Mouse (Mus musculus) thymus, postnatal 36 days (tissue): ENCODE results near the gene Tiam1.

ENCODE experiments used
- DNase-seq, 2 experiments: peaks; one replicate each; pipeline ENCODE4 v3.0.0; 2022; ENCODE audit warnings: mixed read lengths in 2 of 2

The Tiam1 gene

DNA sequence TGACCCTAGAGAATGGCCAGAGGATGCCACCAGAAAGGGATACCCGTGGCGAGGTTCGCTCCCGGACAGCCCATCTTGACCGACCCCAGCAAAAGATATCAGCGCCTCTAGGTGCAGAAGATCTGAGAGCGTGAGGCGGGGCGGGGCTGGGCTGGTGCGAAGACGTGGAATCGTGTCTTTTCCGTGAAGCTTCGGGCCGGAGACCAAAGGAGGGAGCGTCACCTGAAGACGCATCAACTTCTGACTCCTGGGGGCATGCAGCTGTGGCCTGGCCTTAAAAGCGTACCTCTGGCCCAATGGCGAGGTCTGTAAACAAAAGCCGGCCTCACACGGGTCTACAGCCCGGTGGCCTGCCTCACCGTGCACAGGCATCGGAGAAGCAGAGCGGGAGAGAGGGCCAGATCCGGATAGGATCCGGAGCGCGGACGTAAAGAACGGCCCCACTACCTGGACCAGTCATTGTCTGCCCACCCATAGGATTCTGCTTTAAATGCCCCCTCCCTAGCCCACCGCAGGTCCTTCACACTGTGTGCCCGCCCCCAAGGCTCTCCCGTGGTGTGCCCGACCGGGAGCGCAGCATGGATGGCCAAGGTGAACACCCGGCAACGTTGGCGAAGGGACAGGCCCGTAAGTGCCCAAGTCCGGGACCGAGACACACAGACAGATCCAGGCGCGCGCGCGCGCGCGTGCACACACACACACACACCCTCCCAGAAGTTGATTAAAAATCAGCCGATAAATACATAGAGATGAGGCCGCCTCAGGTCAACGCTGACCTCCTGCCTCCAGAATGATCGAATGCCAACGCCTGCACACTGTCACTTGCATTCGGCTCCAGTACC lies 774 bp downstream of the Tiam1 start:
- peak; percentile 49 to 61 for DNase-seq

DNA sequence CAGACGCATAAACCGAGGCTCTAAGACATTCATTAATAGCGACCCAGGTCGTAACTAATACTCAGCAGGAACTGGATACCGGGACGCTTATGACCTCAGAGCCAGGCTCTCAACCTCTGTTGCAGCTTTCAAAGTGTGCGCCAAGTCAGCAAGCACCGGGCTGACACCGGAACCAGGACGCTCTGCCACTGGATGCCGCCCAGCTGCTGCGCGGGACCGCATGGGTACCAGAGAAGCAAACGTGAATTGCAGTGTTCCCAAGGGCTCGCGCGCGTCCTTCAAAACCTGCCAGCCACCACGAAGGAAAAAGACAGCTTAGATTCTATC lies 1.4 kb downstream of the Tiam1 start:
- DNase-seq: no peak

DNA sequence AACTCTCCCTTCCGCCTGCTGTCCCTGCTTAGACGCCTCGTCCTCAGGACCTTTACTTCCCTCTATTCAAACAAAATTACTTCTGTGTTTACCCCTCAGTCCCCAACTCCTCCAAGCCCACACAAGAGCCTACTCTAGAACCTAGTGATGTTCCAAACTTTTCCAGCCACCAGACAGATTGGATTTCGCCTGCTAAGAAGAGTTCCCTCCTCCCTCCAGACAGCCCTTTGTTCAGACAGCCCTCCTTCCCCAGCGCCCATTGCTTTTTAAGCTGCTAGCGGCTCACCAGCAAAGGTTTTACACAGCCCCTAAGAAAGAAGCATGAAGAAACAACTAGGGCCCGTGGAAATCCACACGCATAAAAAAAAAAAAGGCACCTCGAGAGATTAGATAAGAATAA lies 2.0 kb downstream of the Tiam1 start:
- no peak for DNase-seq

DNA sequence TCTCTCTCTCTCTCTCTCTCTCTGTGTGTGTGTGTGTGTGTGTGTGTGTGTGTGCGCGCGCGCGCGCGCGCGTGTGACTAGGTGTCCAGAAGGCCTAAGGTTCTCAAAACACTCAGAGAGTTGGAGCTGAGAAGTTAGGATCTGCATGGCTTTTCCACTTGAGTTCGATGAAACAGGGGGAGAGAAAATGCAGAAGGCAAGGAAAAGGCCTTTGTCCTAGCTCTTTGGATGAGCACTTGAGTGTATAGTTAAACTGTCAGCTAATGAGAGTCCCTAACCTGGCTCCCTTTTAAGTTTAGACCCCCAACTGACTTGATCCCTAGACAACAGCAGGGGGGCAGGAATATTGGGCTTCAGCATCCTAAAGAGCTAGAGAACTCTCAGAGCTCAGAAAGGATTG lies 3.0 kb downstream of the Tiam1 start:
- DNase-seq: no peak

GRCm38 (mm10) chr16:90139696-90140095 lies 3.9 kb downstream of the Tiam1 start:
- DNase-seq: no peak

- DNase-seq: peak; percentile 46 to 58
These were observed 5.4 kb downstream of the Tiam1 start for GRCm38 (mm10) chr16:90138151-90138550.

- DNase-seq: no peak
These were observed 6.4 kb downstream of the Tiam1 start for GRCm38 (mm10) chr16:90137175-90137574.

DNA sequence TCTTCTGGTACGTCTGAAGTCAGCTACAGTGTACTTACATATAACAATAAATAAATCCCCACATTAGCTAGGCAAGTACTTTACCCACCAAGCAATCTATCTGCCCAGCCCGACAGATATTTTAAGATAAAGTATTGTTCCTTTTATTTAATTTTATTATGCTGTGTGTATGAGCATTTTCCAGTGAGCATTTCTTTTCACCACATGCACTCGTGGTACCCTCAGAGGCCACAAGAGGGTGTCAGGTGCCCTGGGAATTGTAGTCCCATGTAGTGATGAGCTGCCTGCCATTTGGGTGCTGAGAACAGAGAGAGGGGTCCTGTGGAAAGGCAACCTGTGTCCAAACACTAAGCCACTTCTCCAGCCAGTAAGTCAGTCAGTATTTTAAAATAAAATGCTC lies 8.0 kb downstream of the Tiam1 start:
- DNase-seq: peak in 1 of 2 experiments; percentile 19

DNA sequence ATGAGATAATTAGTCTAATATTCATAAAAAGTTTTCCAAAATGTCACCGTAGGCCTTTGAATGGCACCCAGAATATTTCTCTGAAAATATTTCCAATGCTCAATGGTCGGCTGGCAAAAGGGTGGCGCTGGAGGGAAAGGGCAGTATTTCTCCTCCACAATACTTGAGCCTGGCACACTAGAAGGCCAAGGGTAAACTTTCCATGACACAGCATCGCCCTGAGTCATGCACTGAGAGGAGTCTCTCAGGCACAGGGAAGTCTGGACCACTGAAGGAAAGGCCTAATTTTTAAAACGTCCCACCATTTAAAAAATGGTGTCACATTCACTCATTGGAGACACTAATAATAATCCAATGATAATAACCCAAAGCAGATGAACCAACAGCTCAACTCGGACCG lies 9.2 kb downstream of the Tiam1 start:
- DNase-seq: no peak

DNA sequence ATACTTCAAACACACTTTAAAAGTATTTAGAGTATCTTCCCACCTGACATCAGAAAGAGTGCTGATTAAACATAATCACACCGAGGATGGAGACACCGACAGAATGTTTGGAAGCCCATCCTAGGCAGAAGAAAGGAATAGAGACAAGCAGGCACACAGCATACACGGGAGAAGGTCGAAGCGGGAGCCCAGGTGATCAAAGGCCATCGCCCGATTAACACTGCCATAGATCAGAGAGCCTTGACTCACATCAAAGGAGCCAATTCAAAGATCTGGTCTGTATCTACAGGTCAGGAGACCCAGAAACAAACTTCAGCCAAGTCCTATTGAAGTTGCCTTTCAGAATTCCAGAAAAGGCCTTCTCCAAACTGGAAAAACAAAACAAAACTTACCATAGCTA lies 10.8 kb downstream of the Tiam1 start:
- no peak for DNase-seq

DNA sequence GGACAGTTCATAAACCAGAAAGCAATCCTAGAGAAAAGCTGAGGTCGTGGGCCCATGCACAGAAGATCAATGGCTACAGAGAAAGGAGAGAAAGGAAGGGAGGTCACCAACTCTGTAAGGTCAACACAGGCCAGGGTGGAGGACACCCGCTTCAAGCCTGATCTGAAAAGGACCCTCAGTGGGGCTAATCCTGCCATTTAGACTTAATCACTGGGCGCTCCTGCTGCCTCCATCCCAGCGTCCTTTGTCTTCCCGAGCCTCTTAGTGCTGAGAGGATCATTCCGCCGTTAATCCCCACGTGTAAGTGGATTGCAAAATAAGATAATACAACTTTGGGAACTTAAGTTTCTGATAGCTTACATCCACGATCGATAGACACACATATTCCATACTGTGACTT lies 11.2 kb downstream of the Tiam1 start:
- no peak for DNase-seq

GRCm38 (mm10) chr16:90128817-90129587 lies 14.6 kb downstream of the Tiam1 start:
- no peak for DNase-seq

GRCm38 (mm10) chr16:90128361-90128760 lies 15.2 kb downstream of the Tiam1 start:
- no peak for DNase-seq

DNA sequence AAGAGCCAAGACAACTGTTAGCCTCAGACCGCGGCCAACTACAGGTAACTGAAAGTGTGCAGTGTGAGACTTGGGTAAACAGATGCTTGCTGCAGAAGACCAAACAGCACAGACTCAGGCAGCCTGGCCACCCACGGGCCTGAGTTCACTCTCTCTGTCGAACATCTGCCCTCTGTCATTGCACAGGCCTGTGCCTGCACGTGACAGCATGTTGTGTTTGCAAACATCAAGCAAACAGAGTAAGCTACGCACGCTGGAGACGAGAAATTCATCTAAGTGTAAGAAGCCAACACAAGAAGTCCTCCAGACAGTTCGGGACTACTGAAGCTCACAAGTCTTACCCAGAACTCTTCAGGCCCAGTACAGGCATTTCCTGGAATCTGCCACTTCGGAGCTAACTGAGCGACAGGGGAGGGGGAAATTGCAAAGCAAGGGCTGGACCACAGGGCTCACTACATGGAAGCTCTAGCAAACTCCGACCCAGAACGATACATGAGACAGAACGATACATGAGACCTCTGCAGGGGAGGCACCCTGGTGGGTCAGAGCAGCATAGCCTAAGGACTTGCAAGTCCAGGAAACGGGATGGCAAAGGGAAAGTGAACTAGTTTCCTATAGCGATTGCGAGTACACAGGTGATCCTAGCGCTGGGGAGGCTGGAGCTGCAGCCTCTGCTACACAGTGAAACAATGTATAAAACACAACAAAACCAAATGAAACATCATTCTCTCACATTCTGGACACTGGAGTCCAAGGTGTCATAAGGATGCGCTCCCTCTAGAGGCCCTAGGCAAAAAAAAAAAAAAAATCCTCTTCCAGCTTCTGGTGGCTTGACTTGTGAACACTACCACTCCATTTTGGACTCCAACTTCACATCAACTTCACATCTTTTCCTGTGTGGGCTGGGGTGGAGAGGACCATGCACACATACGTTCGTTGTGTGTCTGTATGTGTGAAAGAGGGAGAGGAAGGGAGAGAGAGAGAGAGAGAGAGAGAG lies 18.0 kb downstream of the Tiam1 start:
- no peak for DNase-seq

- no peak for DNase-seq
These were observed 20.5 kb downstream of the Tiam1 start for GRCm38 (mm10) chr16:90123091-90123490.

- peak in 1 of 2 experiments; percentile 20 for DNase-seq
These were observed 21.1 kb downstream of the Tiam1 start for GRCm38 (mm10) chr16:90122439-90122838.

DNA sequence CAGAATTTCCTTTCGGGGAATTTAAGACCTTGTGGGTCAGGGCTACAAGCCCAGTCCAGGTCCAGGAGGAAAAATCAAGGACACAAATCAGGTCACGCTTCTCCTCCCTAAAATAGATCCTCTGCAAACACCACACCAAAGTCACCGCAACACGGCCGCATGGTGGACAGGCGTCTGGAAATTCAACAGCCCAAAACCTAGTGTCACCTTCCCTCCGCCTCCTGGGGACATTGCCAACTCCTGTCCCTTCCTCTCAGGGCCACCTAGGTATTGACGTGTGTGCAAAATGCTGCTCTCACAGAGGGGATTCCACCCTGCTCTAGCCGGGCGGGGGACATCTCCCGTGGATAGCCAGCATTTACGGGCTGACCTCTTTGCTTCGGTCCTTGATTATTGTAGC lies 21.8 kb downstream of the Tiam1 start:
- no peak for DNase-seq

GRCm38 (mm10) chr16:90119969-90120368 lies 23.6 kb downstream of the Tiam1 start:
- no peak for DNase-seq

- DNase-seq: no peak
These were observed 26.9 kb downstream of the Tiam1 start for GRCm38 (mm10) chr16:90116637-90117182.

- no peak for DNase-seq
These were observed 30.9 kb downstream of the Tiam1 start for GRCm38 (mm10) chr16:90112577-90113155.

DNA sequence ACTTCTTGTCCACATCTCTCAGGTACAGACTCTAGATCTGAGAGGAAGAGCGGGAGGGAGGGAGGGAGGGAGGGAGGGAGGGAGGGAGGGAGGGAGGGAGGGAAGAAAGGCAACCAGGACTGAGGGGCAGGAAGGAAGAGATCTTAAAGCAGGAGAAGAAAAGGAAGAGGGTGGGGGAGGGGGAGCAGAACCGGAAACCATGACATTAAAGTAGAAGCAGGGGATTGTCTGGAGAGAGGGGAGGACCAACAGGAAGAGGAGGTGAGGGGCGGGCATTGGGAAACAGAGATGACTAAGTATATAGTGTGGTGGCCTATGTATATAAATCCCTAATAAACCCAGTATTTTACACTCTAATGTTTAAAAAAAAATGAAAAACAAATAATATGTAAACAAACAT lies 34.1 kb downstream of the Tiam1 start:
- DNase-seq: no peak

- DNase-seq: no peak
These were observed 38.7 kb downstream of the Tiam1 start for GRCm38 (mm10) chr16:90104714-90105459.
